Mouse (Mus musculus) naive thymus-derived CD4-positive, alpha-beta T cell, adult 2 months (primary cell): Measurements from ENCODE around the gene Vipr2.

Experiments used
- DNase-seq: peaks from one replicate; pipeline ENCODE4 v3.0.0-alpha.2; 2011; ENCODE audit warnings: low read depth

Gene Vipr2

GRCm38 (mm10) chr12:116156792-116157532, 79.4 kb downstream of the Vipr2 start:
- no peak for DNase-seq

DNA sequence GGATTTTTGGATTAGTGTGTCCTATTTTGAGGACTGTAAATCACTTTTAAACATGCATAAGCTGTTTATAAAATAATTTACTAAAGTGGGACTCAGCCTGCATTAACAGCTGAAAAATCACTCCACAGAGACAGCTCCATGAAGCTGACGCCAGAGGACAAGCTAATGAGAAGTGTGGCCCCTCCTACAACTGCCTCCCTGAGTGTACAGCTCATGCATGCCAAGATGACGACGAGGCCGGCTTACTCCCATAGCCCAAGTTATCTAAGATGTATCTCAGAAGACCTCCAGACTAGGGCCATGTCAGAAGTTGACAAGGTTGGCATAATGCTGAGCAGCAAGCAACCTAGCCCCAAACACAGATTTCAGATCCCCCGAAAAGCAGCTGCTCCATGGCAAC, 81.7 kb downstream of the Vipr2 start:
- DNase-seq, result no peak

DNA sequence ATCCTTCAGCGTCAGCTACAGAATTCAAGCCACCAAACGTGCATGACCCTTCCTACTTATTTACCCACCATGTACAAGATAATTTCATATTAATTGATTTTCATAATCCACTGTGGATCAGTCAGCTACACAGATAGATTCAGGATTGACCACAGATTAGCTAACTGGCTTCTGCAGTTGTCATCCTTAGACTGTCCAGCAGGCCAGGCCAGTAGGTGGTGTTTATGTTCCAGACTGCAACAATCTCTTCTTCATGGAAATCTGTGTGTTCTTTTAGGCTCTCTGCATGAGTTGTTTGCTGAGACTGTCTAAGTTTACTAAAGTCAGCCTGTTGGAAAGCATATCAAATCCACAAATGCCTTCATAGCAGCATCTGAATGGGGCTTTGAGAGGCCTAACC, 82.2 kb downstream of the Vipr2 start:
- no peak for DNase-seq

DNA sequence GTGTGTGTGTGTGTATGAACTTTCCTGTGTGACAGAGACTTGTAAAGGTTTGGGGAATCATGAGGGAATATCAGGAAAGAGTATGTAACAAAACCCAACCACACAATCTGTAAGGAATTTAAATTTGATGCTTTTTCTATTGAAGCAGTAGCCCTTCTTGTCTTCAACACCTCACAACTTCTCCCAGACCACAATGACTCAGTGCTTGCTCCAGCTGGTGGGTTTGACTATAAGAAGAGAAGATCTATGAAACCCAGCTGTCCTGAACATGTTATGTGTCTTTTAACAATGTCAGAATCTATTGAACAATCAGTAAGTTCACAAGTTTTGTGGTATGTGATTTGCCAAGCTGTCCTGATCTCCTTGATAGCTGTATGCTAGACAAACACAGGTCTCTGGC, 87.8 kb downstream of the Vipr2 start:
- no peak for DNase-seq

DNA sequence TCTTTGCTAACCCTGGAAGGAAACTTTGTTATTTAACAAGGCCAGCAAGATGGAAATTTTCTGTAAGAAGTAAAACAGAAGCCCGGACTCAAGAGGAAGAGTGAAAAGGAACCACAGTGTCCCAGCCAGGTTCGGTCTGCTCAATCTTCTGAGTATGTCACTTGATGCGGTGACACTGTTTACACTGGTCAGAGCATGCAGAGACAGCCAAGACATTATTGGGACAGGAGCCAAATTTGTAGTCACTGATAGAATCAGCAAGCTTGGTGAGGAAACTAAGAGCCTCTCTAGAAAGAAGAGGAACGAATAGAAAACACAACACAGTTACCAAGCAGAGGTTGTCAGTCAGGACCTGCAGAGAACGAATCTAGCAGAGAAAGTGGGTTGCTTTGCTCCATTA, 92.1 kb downstream of the Vipr2 start:
- DNase-seq, result no peak

DNA sequence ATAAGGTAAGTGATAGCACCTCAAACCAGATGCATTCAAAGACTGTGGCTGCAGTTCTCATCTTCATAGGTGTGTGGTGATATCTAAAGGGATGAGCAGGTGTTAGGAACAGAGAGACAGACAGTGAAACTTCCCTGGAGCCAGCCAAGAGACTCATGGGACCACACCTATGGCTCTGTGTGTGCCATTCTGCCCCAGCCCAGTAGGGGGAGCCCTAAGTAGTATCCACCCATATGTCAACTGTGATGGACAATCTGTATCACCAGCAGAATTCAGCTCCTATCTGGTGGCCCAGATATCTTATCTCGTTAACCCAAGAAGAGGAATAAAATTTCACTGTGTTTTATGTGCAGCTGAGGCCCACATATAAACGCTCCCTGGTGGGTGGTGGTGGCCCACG, 99.4 kb downstream of the Vipr2 start:
- DNase-seq, result peak; percentile 55

GRCm38 (mm10) chr12:116181436-116182050, 104.0 kb downstream of the Vipr2 start:
- DNase-seq, result no peak

GRCm38 (mm10) chr12:116182376-116182775, 104.8 kb downstream of the Vipr2 start:
- no peak for DNase-seq

GRCm38 (mm10) chr12:116183212-116183935, 105.8 kb downstream of the Vipr2 start:
- DNase-seq, result no peak

GRCm38 (mm10) chr12:116193952-116194351, 116.4 kb downstream of the Vipr2 start:
- DNase-seq, result no peak

GRCm38 (mm10) chr12:116194641-116195040, 117.1 kb downstream of the Vipr2 start:
- DNase-seq, result no peak
